Comparison of ENCODE assay signal across 7 mouse cellular contexts in the genomic region with DNA sequence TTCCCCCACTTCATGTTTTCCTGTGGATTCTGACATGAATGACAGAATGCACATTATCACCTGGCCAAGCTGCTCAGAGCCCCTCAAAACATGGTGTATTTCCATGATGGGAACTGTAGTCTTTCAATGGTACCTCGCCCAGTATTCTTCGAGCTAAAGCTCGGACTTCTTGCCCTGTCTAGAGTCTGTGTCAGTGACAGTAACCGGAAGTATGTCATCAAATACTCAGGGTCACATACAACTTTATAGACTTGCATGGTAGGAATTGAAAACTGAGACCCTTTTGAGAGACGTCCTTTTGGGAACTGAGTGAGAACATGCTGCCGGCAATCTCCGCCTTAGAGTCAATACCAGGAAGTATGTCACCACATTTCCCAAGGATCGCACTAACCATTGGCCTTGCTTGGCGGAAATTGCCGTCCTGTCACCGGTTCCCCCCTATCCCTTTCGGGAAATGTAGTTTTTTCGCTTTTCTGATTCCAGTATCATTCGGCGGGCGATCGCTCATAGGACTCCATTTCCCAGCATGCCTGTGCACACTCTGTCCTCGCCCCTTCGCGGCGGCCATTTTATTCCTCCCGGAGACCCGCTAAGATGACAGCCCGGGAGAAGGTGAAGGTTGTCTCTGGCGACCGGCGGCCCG. TPM values are rescaled to one million over a fixed set of nuclear protein-coding genes. Genes with fewer than 3 reads are reported as not detected.
DNase-seq lines count a peak whose midpoint lies in the region; ATAC-seq lines count a peak whose summit lies in the region.

A gene (plus strand): TSS at position 572 of the 643 bp plus-strand sequence.

- H3K4me1 ChIP-seq in intestine, embryonic 15.5 days (replicated peaks) = peaks cover 38% of the 10 kb centered on the region
- peaks cover 46% of the 10 kb centered on the region for H3K4me1 ChIP-seq in midbrain, embryonic 10.5 days

- no peaks in the 10 kb centered on the region for H3K9me3 ChIP-seq in intestine, embryonic 15.5 days
- no peaks in the 10 kb centered on the region for H3K9me3 ChIP-seq in midbrain, embryonic 10.5 days (replicated peaks)

- under 1% methylated on average over 28 of the region's 28 CpGs for WGBS in intestine, embryonic 15.5 days
- under 1% methylated on average over 28 of the region's 28 CpGs for WGBS in midbrain, embryonic 10.5 days

- peaks cover 16% of the 10 kb centered on the region; the same call in 1 of the 2 replicates for H3K36me3 ChIP-seq in intestine, embryonic 15.5 days
- peaks cover 40% of the 10 kb centered on the region for H3K36me3 ChIP-seq in midbrain, embryonic 10.5 days

- H3K27ac ChIP-seq in intestine, embryonic 15.5 days = peak within 1 kb of the TSS; percentile 88
- peak within 1 kb of the TSS; percentile 85 for H3K27ac ChIP-seq in midbrain, embryonic 10.5 days (replicated peaks)

- peak; percentile 91 for ATAC-seq in intestine, embryonic 15.5 days

- H3K4me3 ChIP-seq in intestine, embryonic 15.5 days (replicated peaks) = peak within 1 kb of the TSS; percentile 69
- peak within 1 kb of the TSS; percentile 74 for H3K4me3 ChIP-seq in midbrain, embryonic 10.5 days

- DNase-seq in adrenal gland, adult 2 months = peak; percentile 96
- DNase-seq in embryo, embryonic 11.5 days (ENCODE audit: low read depth, low spot score) = peak; percentile 96
- peak; percentile 82 to 88 for DNase-seq in gastrocnemius, postnatal 36 days
- DNase-seq in left cerebral cortex, postnatal 25 days (ENCODE audit: low spot score in 2 of 2) = peak; percentile 94 to 99
- DNase-seq in midbrain, embryonic 10.5 days (ENCODE audit: low spot score) = peak; percentile 93
- peak; percentile 83 for DNase-seq in right cerebral cortex, postnatal 4 days

- intact Hi-C loops in gastrocnemius, postnatal 36 days (cut with DNase I) = no loop called here
- intact Hi-C loops in left cerebral cortex, postnatal 25 days (cut with DNase I) = loop anchor here (1.0 to 5.0 kb wide), 2 partner anchors 38 to 174 kb away; a partner anchor contains a TSS

- H3K4me2 ChIP-seq in intestine, embryonic 15.5 days (replicated peaks) = peak within 1 kb of the TSS; percentile 96

- no peaks in the 10 kb centered on the region for H3K27me3 ChIP-seq in intestine, embryonic 15.5 days (replicated peaks)
- no peaks in the 10 kb centered on the region for H3K27me3 ChIP-seq in midbrain, embryonic 10.5 days (ENCODE audit: low read depth, poor library complexity, severe bottlenecking)

- peak within 1 kb of the TSS; percentile 60 for H3K9ac ChIP-seq in intestine, embryonic 15.5 days

RNA-seq across cellular contexts. Expression of the gene that starts here (rescaled TPM):
- total RNA-seq in adrenal gland, adult 2 months (2021) = 10 to 100 TPM; 27.0 to 32.4 TPM
- polyA plus RNA-seq in adrenal gland, adult 2 months (2012; rRNA removed) = 44.6 and 46.9 TPM in 2 replicates
- total RNA-seq in gastrocnemius, postnatal 36 days (2021) = 100 to 1,000 TPM; 152 TPM
- 12.5 and 12.8 TPM in 2 replicates for polyA plus RNA-seq in intestine, embryonic 15.5 days (2015; fragmentation: Nextera tagmentation; extraction: Ambion mirVana)
- 10 to 100 TPM; 33.5 to 34.1 TPM for total RNA-seq in left cerebral cortex, postnatal 25 days (2021)
- polyA plus RNA-seq in midbrain, embryonic 10.5 days (2016; fragmentation: Nextera tagmentation; extraction: Ambion mirVana) = 11.7 and 15.1 TPM in 2 replicates

Comparison
In these comparisons a context has a peak if more than half of its experiments do, and no peak if none do; other contexts are left out.
1. Peak in every context shown above with its lines: DNase-seq, ATAC-seq, H3K4me3 ChIP-seq and H3K27ac ChIP-seq.
2. RNA of the gene that starts here (total RNA-seq): 152 TPM in gastrocnemius, postnatal 36 days; 33.5 to 34.1 TPM in left cerebral cortex, postnatal 25 days and 27.0 to 32.4 TPM in adrenal gland, adult 2 months; every median in the first group is over 4 times any median in the second.